Mouse (Mus musculus): Measurements from ENCODE around the gene Chn2. TPM values are rescaled to one million over a fixed set of nuclear protein-coding genes. Genes with fewer than 3 reads are reported as not detected.

Gene Chn2
- total and polyA plus RNA-seq, 3 experiments = not detected

DNA sequence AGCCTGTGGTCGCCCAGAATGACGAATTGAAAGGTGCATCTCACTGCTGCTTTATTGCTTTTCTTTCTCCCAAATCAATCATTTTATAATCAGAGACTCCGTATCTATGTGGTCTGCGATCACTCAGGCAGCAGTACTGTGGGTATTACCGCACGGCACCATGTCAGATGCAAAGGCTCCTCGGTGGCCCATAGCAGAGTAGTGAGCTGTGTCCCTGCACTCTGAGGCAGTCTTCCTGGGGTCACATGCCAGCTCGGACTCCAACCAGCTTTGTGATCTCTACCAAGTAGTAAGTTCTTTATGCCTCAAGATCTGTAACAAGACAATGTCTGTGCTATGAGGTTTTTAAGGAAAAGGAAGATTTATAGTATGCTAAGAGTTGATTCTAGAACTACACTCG is 279.3 kb downstream of the Chn2 start:
- Histone ChIP-seq H3K9ac (ENCODE audit: control insufficient read depth, low read depth, low read length, poor library complexity, severe bottlenecking) (no peak overlapping the region), H3K79me2 (ENCODE audit: control insufficient read depth, insufficient read depth, low read length, poor library complexity) (no peaks in the 10 kb centered on the region), H3K27ac (ENCODE audit: control insufficient read depth, low read depth, low read length) (no peak overlapping the region), H3K4me3 (ENCODE audit: control insufficient read depth in 1 of 2, insufficient read depth in 1 of 2, low read depth in 2 of 2, low read length in 2 of 2) (no peak overlapping the region), H3K9me3 (replicated peaks; ENCODE audit: insufficient read depth, low read length) (no peaks in the 10 kb centered on the region), H3K36me3 (ENCODE audit: control insufficient read depth in 1 of 2, insufficient read depth in 2 of 2, low read length in 2 of 2) (no peaks in the 10 kb centered on the region), H3K4me1 (ENCODE audit: control insufficient read depth in 1 of 2, insufficient read depth in 2 of 2, low read length in 2 of 2) (no peaks in the 10 kb centered on the region), H3K27me3 (ENCODE audit: control insufficient read depth in 1 of 2, insufficient read depth in 2 of 2, low read length in 2 of 2) (no peaks in the 10 kb centered on the region)
- TF ChIP-seq ZNF384 (IDR thresholded peaks at IDR 0.05; ENCODE audit: low read depth, low read length) (no peak), SIN3A (IDR thresholded peaks at IDR 0.05; ENCODE audit: low read length) (no peak), EP300 (IDR thresholded peaks at IDR 0.05; ENCODE audit: low read depth in 1 of 2, low read length in 2 of 2) (no peak), MEF2A (IDR thresholded peaks at IDR 0.05; ENCODE audit: extremely low read depth, insufficient replicate concordance, low read depth, low read length, poor library complexity, severe bottlenecking) (no peak), TAL1 (IDR thresholded peaks at IDR 0.05; ENCODE audit: low read length) (no peak), POLR2A (IDR thresholded peaks at IDR 0.05; ENCODE audit: control insufficient read depth in 1 of 2, insufficient read depth in 1 of 2, low read depth in 1 of 2, low read length in 2 of 2, poor library complexity in 1 of 2) (no peak)
- DNase-seq (ENCODE audit: low read depth, low spot score) = no peak

DNA sequence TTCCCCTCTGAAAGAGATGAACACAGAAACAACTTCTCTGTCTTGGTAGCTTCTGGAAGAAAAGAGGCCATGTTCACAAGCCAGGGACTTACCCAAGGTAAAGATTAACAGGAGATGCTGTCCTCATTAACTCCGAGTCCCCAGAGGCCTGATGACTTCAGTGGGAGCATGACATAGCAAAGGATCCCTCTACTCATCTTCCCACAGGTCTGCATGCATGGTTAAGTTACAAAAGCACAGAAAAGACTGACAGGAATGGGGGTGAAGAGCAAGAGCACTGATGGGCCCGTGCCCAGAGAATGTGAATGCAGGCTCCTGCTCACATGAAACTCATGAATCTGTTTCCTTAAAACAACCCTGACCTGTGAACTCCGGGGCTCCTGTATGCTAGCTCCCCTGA is 279.8 kb downstream of the Chn2 start:
- no peaks in the 10 kb centered on the region for H3K79me2 ChIP-seq (ENCODE audit: control insufficient read depth, insufficient read depth, low read length, poor library complexity)
- no peak overlapping the region for H3K9ac ChIP-seq (ENCODE audit: control insufficient read depth, low read depth, low read length, poor library complexity, severe bottlenecking)
- no peak overlapping the region for H3K4me3 ChIP-seq (ENCODE audit: control insufficient read depth in 1 of 2, insufficient read depth in 1 of 2, low read depth in 2 of 2, low read length in 2 of 2)
- TF ChIP-seq CHD2 (IDR thresholded peaks at IDR 0.05; ENCODE audit: low read length) (no peak), POLR2AphosphoS2 (IDR thresholded peaks at IDR 0.05; ENCODE audit: low read length) (no peak), MEF2A (IDR thresholded peaks at IDR 0.05; ENCODE audit: extremely low read depth, insufficient replicate concordance, low read depth, low read length, poor library complexity, severe bottlenecking) (no peak), MAX (IDR thresholded peaks at IDR 0.05; ENCODE audit: low read length) (no peak), EP300 (IDR thresholded peaks at IDR 0.05; ENCODE audit: low read depth in 1 of 2, low read length in 2 of 2) (no peak), ZC3H11A (IDR thresholded peaks at IDR 0.05; ENCODE audit: low read depth, low read length) (no peak), TCF12 (IDR thresholded peaks at IDR 0.05; ENCODE audit: low read depth, low read length) (no peak), NELFE (IDR thresholded peaks at IDR 0.05; ENCODE audit: low read depth, low read length) (no peak), KAT2A (conservative IDR thresholded peaks at IDR 0.05; ENCODE audit: low read depth, low read length) (no peak), USF1 (IDR thresholded peaks at IDR 0.05; ENCODE audit: low read depth, low read length) (no peak), CHD1 (IDR thresholded peaks at IDR 0.05; ENCODE audit: low read depth, low read length) (no peak), SIN3A (IDR thresholded peaks at IDR 0.05; ENCODE audit: low read length) (no peak), ELF1 (IDR thresholded peaks at IDR 0.05; ENCODE audit: low read depth, low read length) (no peak), BHLHE40 (IDR thresholded peaks at IDR 0.05; ENCODE audit: borderline replicate concordance, low read depth, low read length) (no peak)
- no peak for DNase-seq (ENCODE audit: low read depth, low spot score)
- H3K4me1 ChIP-seq (ENCODE audit: control insufficient read depth in 1 of 2, insufficient read depth in 2 of 2, low read length in 2 of 2) = no peaks in the 10 kb centered on the region
- H3K27me3 ChIP-seq (ENCODE audit: control insufficient read depth in 1 of 2, insufficient read depth in 2 of 2, low read length in 2 of 2) = no peaks in the 10 kb centered on the region
- H3K9me3 ChIP-seq (replicated peaks; ENCODE audit: insufficient read depth, low read length) = no peaks in the 10 kb centered on the region
- H3K36me3 ChIP-seq (ENCODE audit: control insufficient read depth in 1 of 2, insufficient read depth in 2 of 2, low read length in 2 of 2) = no peaks in the 10 kb centered on the region
- no peak overlapping the region for H3K27ac ChIP-seq (ENCODE audit: control insufficient read depth, low read depth, low read length)
